Mouse (Mus musculus) C2C12 (cell line): ENCODE data around the gene Itpkc. TPM values are rescaled to one million over a fixed set of nuclear protein-coding genes. Genes with fewer than 3 reads are reported as not detected.

Experiments used
- H3K27me3 ChIP-seq: one replicate; pipeline ENCODE4 v1.6.1; 2011; ENCODE audit not compliant: control insufficient read depth, insufficient read depth, insufficient read length
- H3K36me3 ChIP-seq: one replicate; pipeline ENCODE4 v1.6.1; 2011; ENCODE audit not compliant: control insufficient read depth, insufficient read depth
- H3K4me3 ChIP-seq: one replicate; pipeline ENCODE4 v1.5.1; 2011; ENCODE audit warnings: mild to moderate bottlenecking, control low read depth; ENCODE audit not compliant: poor library complexity, insufficient read depth, severe bottlenecking
- H3K79me2 ChIP-seq: one replicate; pipeline ENCODE4 v1.6.1; 2011; ENCODE audit not compliant: control insufficient read depth, insufficient read depth
- H3K79me3 ChIP-seq: one replicate; pipeline ENCODE4 v1.6.1; 2011; ENCODE audit warnings: low read depth, control low read depth
- H3ac ChIP-seq: one replicate; pipeline ENCODE3; 2011; ENCODE audit warnings: low read depth; ENCODE audit not compliant: control insufficient read depth, insufficient read length
- CEBPB ChIP-seq: IDR thresholded peaks from one replicate; pipeline ENCODE4 v1.6.1; 2011; ENCODE audit warnings: low read depth, mild to moderate bottlenecking, control low read depth, moderate library complexity
- CTCF ChIP-seq: IDR thresholded peaks from one replicate; pipeline ENCODE4 v1.5.1; 2011; ENCODE audit not compliant: control insufficient read depth, insufficient read depth, insufficient read length
- FOSL1 ChIP-seq: IDR thresholded peaks from one replicate; pipeline ENCODE4 v1.8.0; 2011; ENCODE audit warnings: mild to moderate bottlenecking, low read length; ENCODE audit not compliant: poor library complexity, insufficient read depth, severe bottlenecking
- MAX ChIP-seq: IDR thresholded peaks from one replicate; pipeline ENCODE4 v1.6.1; 2011; ENCODE audit warnings: mild to moderate bottlenecking, control low read depth
- MYOD1 ChIP-seq: IDR thresholded peaks from one replicate; pipeline ENCODE4 v1.6.1; 2011; ENCODE audit warnings: low read depth; ENCODE audit not compliant: control insufficient read depth, insufficient read length
- MYOG ChIP-seq: IDR thresholded peaks from one replicate; pipeline ENCODE4 v1.6.1; 2011; ENCODE audit not compliant: control insufficient read depth, insufficient read length; ENCODE audit errors: extremely low read depth
- USF1 ChIP-seq: IDR thresholded peaks from one replicate; pipeline ENCODE4 v1.6.1; 2011; ENCODE audit warnings: low read depth, mild to moderate bottlenecking, control low read depth, moderate library complexity
- microRNA-seq: library from miRNA; unstranded; fragments of <30 nt; microRNA quantifications from one replicate; pipeline ENCODE4, GENCODE M21; 2019; ENCODE audit warnings: borderline microRNAs expressed
- polyA plus RNA-seq: library from polyadenylated mRNA; unstranded; fragments of >200 nt; fragmentation: generic; extraction: Trizol; gene quantifications from one replicate; pipeline ENCODE4 v1.2.1, GENCODE M21; 2012; ENCODE audit warnings: missing spikeins

Gene Itpkc
- polyA plus RNA-seq, 1 experiment: 5.7 TPM

DNA sequence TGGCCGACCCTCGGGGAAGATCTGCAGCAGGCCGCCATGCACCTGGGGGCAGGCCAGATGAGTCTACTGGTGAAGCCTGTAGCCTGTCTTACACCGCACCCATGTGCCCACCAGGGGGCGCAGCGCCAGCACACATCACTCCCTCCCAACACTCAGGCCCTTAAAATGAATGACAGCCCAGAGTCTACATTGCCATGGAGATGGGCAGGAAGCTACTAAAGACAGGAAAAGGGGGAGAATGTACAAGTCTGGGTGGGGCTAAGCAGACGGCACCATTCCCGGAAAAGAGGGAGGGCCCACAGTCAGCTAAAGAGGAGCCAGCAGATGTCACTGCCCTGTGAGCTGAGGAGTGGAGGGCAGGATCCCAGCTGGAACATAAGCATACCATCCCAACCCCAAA is 68.6 kb downstream of the Itpkc start:
- H3K79me3 ChIP-seq: peaks cover 2% of the 10 kb centered on the region
- H3K36me3 ChIP-seq: peaks cover 10% of the 10 kb centered on the region
- TF ChIP-seq CTCF: peak; percentile 90
- TF ChIP-seq MAX: no peak
- no peak overlapping the region for H3ac ChIP-seq
- H3K4me3 ChIP-seq: no peak overlapping the region
- no peaks in the 10 kb centered on the region for H3K27me3 ChIP-seq
- peaks cover 42% of the 10 kb centered on the region for H3K79me2 ChIP-seq

- Histone ChIP-seq H3K79me3 (peaks cover 2% of the 10 kb centered on the region), H3ac (no peak overlapping the region), H3K79me2 (peaks cover 36% of the 10 kb centered on the region), H3K27me3 (no peaks in the 10 kb centered on the region), H3K36me3 (peaks cover 10% of the 10 kb centered on the region), H3K4me3 (no peak overlapping the region)
- TF ChIP-seq CTCF (no peak), FOSL1 (no peak), CEBPB (no peak), USF1 (no peak), MAX (no peak), MYOG (no peak), MYOD1 (no peak)
Measured at GRCm38 (mm10) chr7:27159256-27159655, 69.2 kb downstream of the Itpkc start.

DNA sequence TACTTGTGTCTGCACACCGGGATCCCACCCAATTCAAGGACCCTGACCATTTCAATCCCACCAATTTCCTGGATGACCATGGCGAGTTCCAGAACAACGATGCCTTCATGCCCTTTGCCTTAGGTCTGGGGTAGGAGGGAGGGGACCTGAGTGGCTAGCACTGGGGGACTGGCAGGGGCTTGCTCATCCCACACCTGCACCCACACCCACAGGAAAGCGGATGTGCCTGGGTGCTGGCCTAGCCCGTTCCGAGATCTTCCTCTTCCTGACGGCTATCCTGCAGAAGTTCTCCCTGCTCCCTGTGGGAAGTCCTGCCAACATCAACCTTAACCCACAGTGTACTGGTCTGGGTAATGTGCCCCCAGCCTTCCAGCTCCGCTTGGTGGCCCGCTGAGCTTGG is 70.3 kb downstream of the Itpkc start:
- H3K79me3 ChIP-seq: peaks cover 2% of the 10 kb centered on the region
- no peaks in the 10 kb centered on the region for H3K27me3 ChIP-seq
- no peak overlapping the region for H3K4me3 ChIP-seq
- peaks cover 25% of the 10 kb centered on the region for H3K79me2 ChIP-seq
- no peak overlapping the region for H3ac ChIP-seq
- H3K36me3 ChIP-seq: peaks cover 10% of the 10 kb centered on the region
- TF ChIP-seq USF1: no peak
- TF ChIP-seq CEBPB: no peak

Small RNAs within 50 kb of the gene (microRNA-seq; reads per million reads assigned to microRNA genes)
- 10.0 reads per million, percentile 59 among the genes with 10 or more reads in this experiment for gene Mir1191
- gene Mir3101: 0.20 reads per million

Other genes starting within 250 kb of the Itpkc start
- gene Cyp2a12, start 199.6 kb downstream of the Itpkc start, polyA plus RNA-seq: not detected
- gene Cyp2f2, start 108.8 kb downstream of the Itpkc start, polyA plus RNA-seq: not detected
- gene Cyp2t4, start 74.9 kb downstream of the Itpkc start, polyA plus RNA-seq: not detected
- gene Egln2, start 61.9 kb downstream of the Itpkc start, polyA plus RNA-seq: 68.8 TPM
- 46.6 TPM for gene Rab4b, start 49.8 kb downstream of the Itpkc start, polyA plus RNA-seq
- gene Gm21983, start 47.6 kb downstream of the Itpkc start, polyA plus RNA-seq: 0.06 TPM
- 0.26 TPM for gene Mia, start 47.5 kb downstream of the Itpkc start, polyA plus RNA-seq
- 3.2 TPM for gene BC024978, start 32.9 kb downstream of the Itpkc start, polyA plus RNA-seq
- gene Snrpa, start 32.4 kb downstream of the Itpkc start, polyA plus RNA-seq: 210 TPM
- 9.3 TPM for gene Coq8b, start 4.4 kb upstream of the Itpkc start, polyA plus RNA-seq
- gene Numbl, start 29.8 kb upstream of the Itpkc start, polyA plus RNA-seq: 11.7 TPM
- gene Ltbp4, start 109.0 kb upstream of the Itpkc start, polyA plus RNA-seq: 22.9 TPM
- gene Shkbp1, start 127.4 kb upstream of the Itpkc start, polyA plus RNA-seq: 27.6 TPM
- not detected for gene Gm20479, start 128.8 kb upstream of the Itpkc start, polyA plus RNA-seq
- gene Sptbn4, start 219.0 kb upstream of the Itpkc start, polyA plus RNA-seq: 0.25 TPM
- 78.4 TPM for gene Blvrb, start 219.3 kb upstream of the Itpkc start, polyA plus RNA-seq
- gene Sertad3, start 245.1 kb upstream of the Itpkc start, polyA plus RNA-seq: 12.5 TPM